Mouse (Mus musculus) left cerebral cortex, postnatal 36 days (tissue): ENCODE measurements around the gene Ssbp2. TPM values are rescaled to one million over a fixed set of nuclear protein-coding genes. Genes with fewer than 3 reads are reported as not detected.

Experiments
- microRNA-seq: library from miRNA; unstranded; fragments of <30 nt; microRNA quantifications from one replicate; pipeline ENCODE4 v1.2.0, GENCODE M21; 2022
- total RNA-seq, 2 experiments: library from RNA; stranded (reverse); gene quantifications; 2 replicates each; pipeline ENCODE4 v1.2.3; 2021

The Ssbp2 gene
- total RNA-seq, 2 experiments from 2014 or later: 152 to 159 TPM

Small RNA genes lying within 50 kb of the gene (microRNA-seq; reads per million reads assigned to microRNA genes)
- gene Gm27656: not detected

Other genes with a start within 250 kb of the Ssbp2 start
- gene Atg10, start 236.3 kb upstream of the Ssbp2 start, total RNA-seq: 10 to 100 TPM; 13.3 to 19.1 TPM